Mouse (Mus musculus) leukemia stem cell, adult 10-12 weeks (primary cell): Measurements from ENCODE around the gene 9130230L23Rik. TPM values are rescaled to one million over a fixed set of nuclear protein-coding genes. Genes with fewer than 3 reads are reported as not detected.

Experiments used
- polyA plus RNA-seq: library from polyadenylated mRNA; stranded (reverse); fragments of >175 nt; gene quantifications from 2 replicates; pipeline ENCODE4 v1.2.3, GENCODE M21; 2012; ENCODE audit warnings: low replicate concordance

The 9130230L23Rik gene
- polyA plus RNA-seq, result 0.13 TPM in 1 of 2 replicates, not detected in the other

DNA sequence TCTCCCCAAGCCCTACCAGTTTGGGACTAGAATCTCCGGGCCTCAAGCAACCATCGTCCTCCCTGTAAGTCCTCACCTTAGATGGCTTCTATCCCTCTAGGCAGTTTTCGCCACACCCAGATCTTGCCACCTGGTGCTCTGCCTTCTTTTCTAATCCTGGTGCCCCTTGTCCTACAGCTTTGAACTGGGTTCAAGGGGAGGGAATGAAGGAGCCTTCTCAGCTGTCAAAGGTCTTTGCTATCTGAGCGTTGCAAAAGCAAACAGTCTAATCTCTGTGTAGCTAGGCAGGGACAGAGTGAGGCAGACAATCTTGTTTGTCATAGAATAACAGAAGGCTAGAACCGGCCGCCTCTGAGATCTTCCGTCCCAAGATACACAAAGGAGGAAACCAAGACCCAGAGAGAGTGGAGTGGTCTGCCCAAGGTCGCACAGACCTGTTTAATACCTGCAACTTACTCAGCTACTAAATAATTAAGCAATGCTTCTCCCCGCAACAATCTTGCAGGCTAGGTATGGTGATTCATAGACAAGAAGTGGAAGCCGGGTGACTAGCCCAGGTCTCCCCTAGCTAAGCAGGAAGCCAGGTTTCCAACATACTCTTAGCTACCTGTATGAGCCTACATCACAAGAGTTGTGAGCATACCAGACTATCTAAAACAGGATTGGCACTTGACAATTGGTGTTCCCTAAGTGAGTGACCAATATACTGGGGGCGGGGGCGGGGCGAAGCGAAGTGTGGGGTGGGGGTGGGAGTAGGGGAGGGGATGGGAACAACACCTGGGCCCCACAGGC, at the start of gene 9130230L23Rik:
TSS of gene 9130230L23Rik (minus strand) at position 152 of the 792 bp plus-strand sequence.

DNA sequence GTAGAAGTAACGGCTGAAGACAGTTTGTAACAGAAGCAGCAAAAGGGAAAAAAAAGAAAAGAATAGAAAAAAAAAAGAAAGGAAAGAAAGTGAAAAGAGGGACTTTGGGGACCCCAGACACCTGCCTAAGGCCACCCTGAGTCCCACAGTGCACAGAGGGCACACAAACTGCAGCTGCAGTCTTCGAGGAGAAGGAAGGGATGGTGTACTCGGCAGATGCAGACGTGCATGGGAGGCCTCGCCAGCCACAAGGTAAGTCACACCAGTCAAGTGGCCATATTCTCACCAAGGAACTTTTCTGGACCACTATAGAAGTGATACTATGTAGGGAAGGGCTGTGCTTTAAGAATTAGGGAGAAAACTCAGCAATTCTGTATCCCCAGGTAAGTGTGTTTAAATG, 69.3 kb downstream of the 9130230L23Rik start, which contains the start of gene Chrna9:
TSS of gene Chrna9 (plus strand) at position 139 of the 400 bp plus-strand sequence.

Other genes with a start within 250 kb of the 9130230L23Rik start
- gene N4bp2, start 240.8 kb downstream of the 9130230L23Rik start, polyA plus RNA-seq, result 5.8 and 6.0 TPM in 2 replicates
- gene Rhoh, start 143.1 kb downstream of the 9130230L23Rik start, polyA plus RNA-seq, result 0.97 and 1.7 TPM in 2 replicates
- gene Chrna9, start 69.4 kb downstream of the 9130230L23Rik start, polyA plus RNA-seq, result not detected in 2 replicates
- gene Rbm47, start 168.8 kb upstream of the 9130230L23Rik start, polyA plus RNA-seq, result 3.0 and 5.0 TPM in 2 replicates